Mouse (Mus musculus): Measurements from ENCODE around the gene 1700042G07Rik. TPM values are rescaled to one million over a fixed set of nuclear protein-coding genes. Genes with fewer than 3 reads are reported as not detected.

Gene 1700042G07Rik
- polyA plus RNA-seq, 1 experiment from 2014 or later: not detected

DNA sequence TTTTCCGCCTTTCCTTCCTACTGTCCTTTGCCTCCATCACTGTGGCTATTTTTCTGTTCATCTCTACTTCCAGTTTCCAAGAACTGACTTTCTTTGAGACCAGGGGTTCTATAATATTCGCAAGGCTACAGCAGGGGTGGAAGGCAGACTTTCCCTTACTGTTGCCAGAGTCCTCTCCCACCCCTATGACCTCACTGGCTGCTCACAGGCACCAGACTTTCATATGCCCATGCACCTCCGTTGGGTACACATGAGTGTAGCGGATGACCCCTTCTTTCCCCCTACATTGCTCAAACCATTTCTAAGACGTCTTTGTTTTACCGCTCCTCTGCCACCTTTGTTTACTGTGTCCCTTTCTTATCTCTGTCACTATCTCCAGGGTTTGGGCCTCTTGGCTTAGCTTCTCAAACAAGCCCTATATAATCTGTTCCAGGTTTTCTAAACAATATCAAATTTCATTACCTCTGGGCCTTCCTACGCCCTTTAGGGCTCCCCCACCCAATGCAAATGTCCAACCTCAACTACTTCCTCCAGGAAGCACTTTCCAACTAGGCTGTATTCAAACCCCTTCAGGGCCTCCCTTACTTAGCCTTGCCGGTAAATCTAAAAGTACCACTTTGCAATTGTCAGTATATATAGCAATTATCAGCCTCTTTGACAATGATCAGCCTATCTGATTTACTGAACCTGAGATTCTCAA lies 7.3 kb upstream of the 1700042G07Rik start:
- H3K9me3 ChIP-seq: no peaks in the 10 kb centered on the region
- H3K4me3 ChIP-seq: no peak overlapping the region
- 0 out of 2 replicates have a peak overlapping the region, but pooled peaks have one; percentile 21 for H3K27ac ChIP-seq (replicated peaks)
- H3K27me3 ChIP-seq (replicated peaks; ENCODE audit: low read depth, poor library complexity, severe bottlenecking): no peaks in the 10 kb centered on the region
- peaks cover 17% of the 10 kb centered on the region for H3K36me3 ChIP-seq (replicated peaks)
- WGBS: 46% methylated on average over 8 of the region's 8 CpGs
- peaks cover 22% of the 10 kb centered on the region for H3K4me1 ChIP-seq
- DNase-seq (ENCODE audit: low spot score): no peak

DNA sequence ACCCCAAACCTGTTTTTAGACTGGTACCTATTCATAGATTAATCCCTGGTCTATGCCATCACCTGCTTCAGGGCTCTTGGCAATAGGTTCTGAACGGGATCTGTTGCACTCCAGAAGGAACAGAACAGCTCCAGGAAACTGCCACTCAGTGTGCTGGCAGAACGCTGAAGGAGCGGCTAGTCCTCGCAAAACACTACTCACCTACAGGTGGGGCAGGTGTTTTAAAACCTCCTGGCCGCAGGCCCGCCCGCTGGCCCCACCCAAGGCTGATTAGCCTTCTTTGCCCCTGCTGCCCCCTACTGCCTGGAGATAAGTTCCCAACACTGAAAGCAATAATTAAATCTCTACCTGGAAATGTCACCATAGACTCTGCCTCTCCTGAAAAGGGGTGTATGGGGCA lies 5.8 kb upstream of the 1700042G07Rik start, which contains the start of gene Tspan1:
Tspan1 (minus strand) TSS at position 198 of the 400 bp plus-strand sequence.
- 0 out of 2 replicates have a peak, but pooled peaks cover 1% of the 10 kb centered on the region for H3K36me3 ChIP-seq (replicated peaks)
- no peaks in the 10 kb centered on the region for H3K27me3 ChIP-seq (replicated peaks; ENCODE audit: low read depth, poor library complexity, severe bottlenecking)
- WGBS: 32% methylated on average over 7 of the region's 7 CpGs
- H3K27ac ChIP-seq (replicated peaks): no peak within 1 kb of the TSS
- H3K4me1 ChIP-seq: peaks cover 22% of the 10 kb centered on the region
- no peaks in the 10 kb centered on the region for H3K9me3 ChIP-seq
- H3K4me3 ChIP-seq: no peak within 1 kb of the TSS
- DNase-seq (ENCODE audit: low spot score): no peak

DNA sequence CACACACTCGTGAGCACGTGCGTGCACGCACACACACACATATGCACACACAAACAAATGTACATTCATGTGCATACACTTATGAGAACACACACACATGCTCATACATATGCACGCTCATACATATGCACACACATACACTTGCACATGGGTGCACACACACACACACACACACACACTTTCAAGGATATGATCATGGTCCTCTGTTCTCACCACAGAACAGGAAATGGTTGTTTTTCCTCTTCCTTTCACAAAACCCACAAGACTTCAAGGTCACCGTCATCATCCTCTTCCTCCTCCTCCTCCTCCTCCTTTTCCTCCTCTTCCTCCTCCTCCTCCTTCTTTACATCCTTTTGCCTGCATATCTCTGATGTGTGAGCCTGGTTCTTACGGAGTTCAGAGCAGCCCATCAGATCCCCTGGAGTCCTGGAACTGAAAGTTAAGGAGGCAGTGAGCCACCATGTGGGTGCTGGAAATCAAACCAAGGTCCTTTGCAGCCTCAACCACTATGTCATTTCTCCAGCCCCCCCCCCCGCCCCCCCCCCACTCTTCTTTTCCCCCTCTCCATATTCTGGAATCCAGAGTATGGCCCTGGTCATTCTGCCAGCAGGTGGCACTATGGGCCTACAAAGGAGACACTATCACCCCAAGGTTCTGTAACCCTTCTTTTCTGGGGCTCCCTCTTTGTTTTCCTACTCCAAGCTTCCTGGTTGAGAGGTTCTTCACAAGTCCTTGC lies 4.4 kb upstream of the 1700042G07Rik start:
- Histone ChIP-seq H3K4me1 (peaks cover 30% of the 10 kb centered on the region), H3K36me3 (replicated peaks) (no peaks in the 10 kb centered on the region), H3K4me3 (no peak overlapping the region), H3K27ac (replicated peaks) (no peak overlapping the region), H3K9me3 (no peaks in the 10 kb centered on the region), H3K27me3 (replicated peaks; ENCODE audit: low read depth, poor library complexity, severe bottlenecking) (no peaks in the 10 kb centered on the region)
- DNase-seq (ENCODE audit: low spot score): peak; percentile 74
- WGBS: 73% methylated on average over 8 of the region's 8 CpGs

DNA sequence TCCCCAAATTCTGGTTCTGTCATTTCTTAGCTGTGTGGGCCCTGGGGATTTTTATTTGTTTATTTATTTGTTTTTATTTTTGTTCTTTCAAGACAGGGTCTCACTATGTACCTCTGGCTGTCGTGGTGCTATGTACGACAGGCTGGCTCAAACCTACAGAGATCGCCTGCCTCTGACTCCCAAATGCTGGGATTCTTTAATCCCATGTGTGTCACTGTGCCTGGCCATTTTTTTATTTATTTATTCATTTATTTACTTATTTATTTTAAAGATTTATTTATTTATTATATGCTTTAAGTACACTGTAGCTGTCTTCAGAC lies 3.9 kb upstream of the 1700042G07Rik start:
- Histone ChIP-seq H3K4me1 (peaks cover 35% of the 10 kb centered on the region), H3K27ac (replicated peaks) (no peak overlapping the region), H3K4me3 (no peak overlapping the region), H3K36me3 (replicated peaks) (no peaks in the 10 kb centered on the region), H3K9me3 (no peaks in the 10 kb centered on the region), H3K27me3 (replicated peaks; ENCODE audit: low read depth, poor library complexity, severe bottlenecking) (no peaks in the 10 kb centered on the region)
- 81% methylated on average over 3 of the region's 3 CpGs for WGBS
- DNase-seq (ENCODE audit: low spot score): no peak

DNA sequence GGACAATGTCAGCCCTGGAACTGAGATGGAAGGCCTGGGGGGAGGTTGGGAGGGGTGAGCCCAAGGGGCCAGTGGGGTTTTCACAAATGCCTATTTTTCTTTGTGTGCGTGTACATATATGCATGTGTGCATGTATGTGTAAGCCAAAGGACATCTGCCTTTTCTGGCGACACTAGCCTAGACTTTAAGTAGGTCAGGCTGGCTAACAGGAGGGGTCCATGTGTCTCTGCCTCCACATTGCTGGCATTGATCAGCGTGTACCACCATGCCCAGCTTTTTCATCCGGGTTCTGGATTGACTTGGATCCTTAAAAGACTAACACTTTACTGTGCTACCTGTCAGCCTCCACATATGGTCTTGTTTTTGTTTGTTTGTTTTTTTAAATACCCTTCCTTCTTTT lies 580 bp downstream of the 1700042G07Rik start:
- Histone ChIP-seq H3K4me1 (peaks cover 49% of the 10 kb centered on the region), H3K27me3 (replicated peaks; ENCODE audit: low read depth, poor library complexity, severe bottlenecking) (no peaks in the 10 kb centered on the region), H3K36me3 (replicated peaks) (no peaks in the 10 kb centered on the region), H3K4me3 (no peak overlapping the region), H3K27ac (replicated peaks) (no peak overlapping the region), H3K9me3 (no peaks in the 10 kb centered on the region)
- WGBS: 81% methylated on average over 4 of the region's 4 CpGs
- DNase-seq (ENCODE audit: low spot score): no peak

DNA sequence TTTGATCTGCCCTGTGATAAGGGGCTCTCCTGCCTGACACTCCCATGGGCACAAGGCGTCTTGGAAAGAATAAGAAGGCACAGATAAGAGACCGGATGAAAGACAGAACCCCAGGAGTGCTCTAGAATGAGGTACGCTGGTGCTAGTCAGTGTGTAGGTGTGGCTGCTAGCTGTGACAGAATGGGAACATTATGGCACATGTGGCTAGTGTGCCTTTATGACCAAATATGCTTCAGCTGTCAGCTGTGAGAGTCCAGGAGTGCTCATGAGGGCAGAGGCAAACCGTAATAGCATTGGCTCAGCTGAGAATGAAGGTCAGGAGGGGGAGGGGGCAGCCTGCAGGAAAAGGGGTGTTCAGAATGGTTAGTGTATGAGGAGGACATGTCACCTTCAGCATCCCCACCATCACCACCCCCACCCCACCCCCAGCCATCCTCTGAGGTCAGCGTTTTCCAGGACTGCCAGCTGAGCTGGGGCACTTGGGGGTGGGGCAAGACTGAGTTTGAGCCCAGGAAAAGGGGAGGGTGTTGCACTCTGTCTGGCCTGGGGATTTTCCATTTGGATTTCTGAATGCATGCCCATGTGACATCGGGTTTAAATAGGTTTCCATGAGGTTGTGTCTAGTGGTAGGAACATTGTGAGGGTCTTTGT lies 1.4 kb downstream of the 1700042G07Rik start:
- no peak for DNase-seq (ENCODE audit: low spot score)
- WGBS: 44% methylated on average over 6 of the region's 6 CpGs
- H3K27ac ChIP-seq (replicated peaks): no peak overlapping the region; the same call in 1 of the 2 replicates

DNA sequence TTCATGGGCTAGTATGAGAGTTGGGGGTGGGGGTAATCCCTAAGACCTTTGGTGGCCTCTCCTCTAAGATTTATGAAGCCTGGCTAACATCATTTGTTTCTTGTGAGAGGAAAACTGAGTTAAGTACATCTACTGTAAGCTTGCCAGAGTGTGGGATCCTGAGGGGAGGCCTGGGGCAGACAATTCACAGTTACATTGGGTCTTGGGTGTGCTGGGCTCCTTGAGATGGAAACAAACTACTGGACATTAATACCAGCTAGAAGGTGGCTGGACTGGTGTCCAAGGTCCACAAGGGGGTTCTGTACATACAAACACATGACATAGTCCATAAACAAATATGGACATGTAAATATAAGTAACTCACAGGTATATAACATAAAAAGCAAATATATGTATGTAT lies 2.0 kb downstream of the 1700042G07Rik start:
- Histone ChIP-seq H3K4me1 (peaks cover 49% of the 10 kb centered on the region), H3K27me3 (replicated peaks; ENCODE audit: low read depth, poor library complexity, severe bottlenecking) (no peaks in the 10 kb centered on the region), H3K4me3 (no peak overlapping the region), H3K27ac (replicated peaks) (no peak overlapping the region), H3K36me3 (replicated peaks) (no peaks in the 10 kb centered on the region), H3K9me3 (no peaks in the 10 kb centered on the region)
- DNase-seq (ENCODE audit: low spot score): no peak

More for the DNA sequence above, 1.4 kb downstream of the 1700042G07Rik start:
- no peaks in the 10 kb centered on the region for H3K36me3 ChIP-seq (replicated peaks)
- peaks cover 49% of the 10 kb centered on the region for H3K4me1 ChIP-seq
- no peak overlapping the region for H3K4me3 ChIP-seq
- H3K9me3 ChIP-seq: no peaks in the 10 kb centered on the region
- H3K27me3 ChIP-seq (replicated peaks; ENCODE audit: low read depth, poor library complexity, severe bottlenecking): no peaks in the 10 kb centered on the region

DNA sequence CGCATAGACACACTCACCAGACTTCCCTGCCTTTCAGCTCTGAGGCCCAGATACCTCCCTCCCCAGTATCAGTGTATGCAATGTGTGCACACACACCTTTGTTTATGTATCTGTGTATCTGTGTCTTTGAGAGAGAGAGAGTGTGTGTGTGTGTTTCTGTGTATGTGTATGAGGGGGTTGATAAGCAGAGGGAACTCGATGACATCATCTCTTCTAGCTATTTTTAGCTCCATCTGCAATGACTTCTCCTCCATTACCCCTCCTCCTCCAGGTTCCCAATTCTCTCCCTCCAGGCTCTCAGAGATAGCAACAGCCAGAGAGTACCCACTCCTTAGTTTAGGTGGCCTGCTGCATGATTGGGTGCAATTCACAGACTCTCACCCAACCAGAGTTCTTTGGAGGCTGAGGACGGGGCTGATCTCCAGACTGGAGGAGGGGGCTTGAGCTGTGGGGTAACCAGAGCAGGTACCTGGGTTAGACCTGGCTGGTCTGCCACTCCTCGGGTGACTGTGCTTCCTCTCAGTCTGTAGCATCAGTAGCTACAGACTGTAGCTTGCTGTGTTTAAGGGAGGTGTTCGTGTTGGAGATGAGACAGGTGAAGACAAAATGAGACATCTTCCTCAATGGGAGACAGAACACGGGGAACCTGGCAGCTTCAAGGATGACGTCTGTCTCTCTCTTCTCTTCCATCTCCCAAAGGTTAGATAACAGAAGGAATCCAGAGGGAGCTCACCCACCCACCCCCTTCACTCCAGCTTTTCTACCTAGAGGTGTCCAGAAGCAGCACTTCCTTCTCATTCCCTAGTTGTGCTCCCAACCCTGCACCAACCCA lies 2.8 kb downstream of the 1700042G07Rik start:
- H3K9me3 ChIP-seq: no peaks in the 10 kb centered on the region
- H3K4me3 ChIP-seq: peak overlapping the region; percentile 33; the same call in 1 of the 2 replicates
- H3K36me3 ChIP-seq (replicated peaks): no peaks in the 10 kb centered on the region
- 63% methylated on average over 7 of the region's 7 CpGs for WGBS
- H3K4me1 ChIP-seq: peaks cover 49% of the 10 kb centered on the region
- no peak for DNase-seq (ENCODE audit: low spot score)
- H3K27ac ChIP-seq (replicated peaks): peak overlapping the region; percentile 68
- no peaks in the 10 kb centered on the region for H3K27me3 ChIP-seq (replicated peaks; ENCODE audit: low read depth, poor library complexity, severe bottlenecking)

DNA sequence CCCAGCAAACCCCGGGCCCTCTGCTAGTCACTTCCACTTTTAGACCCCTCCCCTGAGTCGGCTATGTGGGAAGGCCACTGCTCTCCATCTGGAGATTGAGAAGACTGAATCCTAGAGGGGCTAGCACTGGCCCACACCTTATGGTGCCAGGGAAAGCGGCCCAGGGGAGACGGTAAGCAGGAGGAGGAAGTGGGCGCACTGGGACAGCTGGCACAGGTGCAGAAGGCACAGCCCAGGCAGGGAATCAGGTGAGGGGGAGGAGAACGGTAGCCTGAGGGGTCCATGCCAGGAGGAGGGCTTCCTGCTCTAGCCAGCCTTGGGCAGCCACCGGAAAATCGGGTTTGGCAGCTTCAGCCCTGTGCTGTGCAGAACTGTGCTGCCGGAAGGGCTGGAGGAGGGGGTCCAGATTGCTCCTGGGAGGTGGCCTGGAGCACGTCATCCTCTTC lies 3.4 kb downstream of the 1700042G07Rik start:
- H3K27ac ChIP-seq (replicated peaks): peak overlapping the region; percentile 68
- peaks cover 50% of the 10 kb centered on the region for H3K4me1 ChIP-seq
- no peaks in the 10 kb centered on the region for H3K9me3 ChIP-seq
- H3K4me3 ChIP-seq: peak overlapping the region; percentile 33
- DNase-seq (ENCODE audit: low spot score): peak; percentile 78
- 0 out of 2 replicates have a peak, but pooled peaks cover under 1% of the 10 kb centered on the region for H3K27me3 ChIP-seq (replicated peaks; ENCODE audit: low read depth, poor library complexity, severe bottlenecking)
- WGBS: 19% methylated on average over 10 of the region's 10 CpGs
- H3K36me3 ChIP-seq (replicated peaks): no peaks in the 10 kb centered on the region

DNA sequence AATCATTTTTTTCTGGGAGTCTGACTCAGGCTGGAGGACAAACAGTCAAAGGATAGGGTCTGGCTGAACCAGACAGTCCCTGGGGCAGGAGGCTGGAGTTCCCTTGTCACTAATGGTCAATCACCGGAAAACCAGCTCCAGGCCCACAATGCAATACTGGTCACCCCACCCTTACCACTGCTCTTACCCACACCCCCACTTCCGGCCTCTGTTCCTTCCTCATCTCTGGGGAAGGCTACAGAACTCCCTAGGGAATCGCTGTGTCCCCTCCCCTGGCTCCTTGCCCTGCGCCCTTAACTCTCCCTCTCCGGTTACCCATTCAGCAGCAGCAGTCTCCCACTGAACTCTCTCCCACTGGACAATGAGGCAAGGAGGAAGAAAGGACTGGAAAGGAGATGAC lies 4.0 kb downstream of the 1700042G07Rik start:
- WGBS: 17% methylated on average over 5 of the region's 5 CpGs
- 0 out of 2 replicates have a peak, but pooled peaks cover 7% of the 10 kb centered on the region for H3K27me3 ChIP-seq (replicated peaks; ENCODE audit: low read depth, poor library complexity, severe bottlenecking)
- DNase-seq (ENCODE audit: low spot score): peak; percentile 44
- H3K9me3 ChIP-seq: no peaks in the 10 kb centered on the region
- H3K27ac ChIP-seq (replicated peaks): peak overlapping the region; percentile 68
- H3K4me3 ChIP-seq: peak overlapping the region; percentile 33; the same call in 1 of the 2 replicates
- peaks cover 55% of the 10 kb centered on the region for H3K4me1 ChIP-seq
- H3K36me3 ChIP-seq (replicated peaks): no peaks in the 10 kb centered on the region

DNA sequence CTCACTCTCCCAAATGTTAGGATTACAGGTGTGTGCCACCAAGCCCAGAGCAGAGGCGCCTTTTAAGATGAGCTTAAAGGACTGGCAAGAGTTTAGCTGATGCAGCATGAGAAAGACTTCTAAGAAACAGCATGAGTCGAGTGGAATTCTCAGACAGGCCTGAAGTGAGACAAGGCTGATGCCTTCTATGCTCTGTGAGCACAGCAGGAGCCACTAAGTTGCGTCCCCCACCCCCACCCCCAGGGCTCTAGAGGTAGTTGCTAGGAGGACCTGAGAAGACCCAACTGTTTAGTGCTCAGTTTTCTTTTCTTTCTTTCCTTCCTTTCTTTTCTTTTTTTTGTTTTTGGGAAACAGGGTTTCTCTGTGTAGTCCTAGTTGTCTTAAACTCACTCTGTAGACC lies 8.9 kb downstream of the 1700042G07Rik start:
- Histone ChIP-seq H3K4me1 (peaks cover 33% of the 10 kb centered on the region), H3K36me3 (replicated peaks) (no peaks in the 10 kb centered on the region), H3K27ac (replicated peaks) (peak overlapping the region; percentile 20; the same call in 1 of the 2 replicates), H3K27me3 (replicated peaks; ENCODE audit: low read depth, poor library complexity, severe bottlenecking) (0 out of 2 replicates have a peak, but pooled peaks cover 7% of the 10 kb centered on the region), H3K4me3 (no peak overlapping the region), H3K9me3 (no peaks in the 10 kb centered on the region)
- WGBS: 27% methylated on average over 3 of the region's 3 CpGs
- no peak for DNase-seq (ENCODE audit: low spot score)

DNA sequence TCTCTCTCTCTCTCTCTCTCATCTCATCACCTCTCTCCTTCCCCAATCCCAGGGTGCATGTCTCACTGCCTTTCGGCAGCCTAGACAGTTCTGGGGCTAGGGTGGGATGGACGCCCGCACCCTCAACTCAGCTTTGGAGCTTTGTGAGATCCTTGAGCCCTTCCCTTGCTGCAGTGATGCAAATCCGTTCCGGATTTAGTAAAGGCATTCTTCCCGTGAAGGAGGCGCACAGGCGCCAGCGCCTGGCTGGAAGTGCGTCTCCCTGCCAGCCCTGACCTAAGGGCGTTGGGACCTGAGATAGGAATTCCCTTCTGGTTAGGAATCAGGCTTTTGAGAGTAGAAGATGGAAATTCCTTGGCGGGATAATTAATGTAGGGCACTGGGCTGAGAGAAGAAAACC lies 9.6 kb downstream of the 1700042G07Rik start:
- 3% methylated on average over 12 of the region's 12 CpGs for WGBS
- Histone ChIP-seq H3K36me3 (replicated peaks) (no peaks in the 10 kb centered on the region), H3K4me3 (peak overlapping the region; percentile 43), H3K27me3 (replicated peaks; ENCODE audit: low read depth, poor library complexity, severe bottlenecking) (0 out of 2 replicates have a peak, but pooled peaks cover 7% of the 10 kb centered on the region), H3K27ac (replicated peaks) (peak overlapping the region; percentile 70), H3K9me3 (no peaks in the 10 kb centered on the region), H3K4me1 (peaks cover 26% of the 10 kb centered on the region)
- peak; percentile 43 for DNase-seq (ENCODE audit: low spot score)
